Mouse (Mus musculus): ENCODE measurements at regions not wholly inside any gene's neighbourhood (a gene's known extent, or its start where the extent isn't known, plus 50 kb on each side); places are given as distances from the start of the nearest gene placed in this dataset.

GRCm38 (mm10) chr5:77517252-77517651, 109.4 kb upstream of the Igfbp7 start:
- Histone ChIP-seq H3K4me3 (ENCODE audit: low read depth, low read length) (no peak overlapping the region), H3K9ac (no peak overlapping the region), H3K9me3 (ENCODE audit: low read depth, low read length) (no peaks in the 10 kb centered on the region), H3K27ac (ENCODE audit: low read depth) (no peak overlapping the region), H3K27me3 (ENCODE audit: insufficient read depth, low read length) (no peaks in the 10 kb centered on the region), H3K36me3 (ENCODE audit: insufficient read depth) (no peaks in the 10 kb centered on the region), H3K4me1 (ENCODE audit: insufficient read depth) (no peaks in the 10 kb centered on the region), H3K4me2 (no peak overlapping the region)
- ATAC-seq (ENCODE audit: insufficient read depth) (no peak), DNase-seq (no peak)
- no peak for TF ChIP-seq CTCF (IDR thresholded peaks at IDR 0.05; ENCODE audit: low read depth)
- WGBS: 79% methylated on average over 4 of the region's 4 CpGs

GRCm38 (mm10) chr5:77515448-77515847, 107.6 kb upstream of the Igfbp7 start:
- peak; percentile 87 for ATAC-seq (ENCODE audit: insufficient read depth)
- Histone ChIP-seq H3K9me3 (ENCODE audit: low read depth, low read length) (no peaks in the 10 kb centered on the region), H3K36me3 (ENCODE audit: insufficient read depth) (no peaks in the 10 kb centered on the region), H3K4me2 (no peak overlapping the region), H3K9ac (no peak overlapping the region), H3K27ac (ENCODE audit: low read depth) (no peak overlapping the region), H3K27me3 (ENCODE audit: insufficient read depth, low read length) (no peaks in the 10 kb centered on the region), H3K4me3 (ENCODE audit: low read depth, low read length) (no peak overlapping the region), H3K4me1 (ENCODE audit: insufficient read depth) (no peaks in the 10 kb centered on the region)
- no peak for TF ChIP-seq CTCF (IDR thresholded peaks at IDR 0.05; ENCODE audit: low read depth)
- DNase-seq: peak; percentile 38
- 60% methylated on average over 7 of the region's 7 CpGs for WGBS

- WGBS: 30% methylated on average over 5 of the region's 5 CpGs
- no peaks in the 10 kb centered on the region for H3K9me3 ChIP-seq (ENCODE audit: low read depth, low read length)
- TF ChIP-seq CTCF (IDR thresholded peaks at IDR 0.05; ENCODE audit: low read depth): no peak
- H3K27me3 ChIP-seq (ENCODE audit: insufficient read depth, low read length): no peaks in the 10 kb centered on the region; the same call in 1 of the 2 replicates
- no peak overlapping the region for H3K4me2 ChIP-seq
- ATAC-seq (ENCODE audit: insufficient read depth) (no peak), DNase-seq (no peak)
- no peak overlapping the region for H3K9ac ChIP-seq
- H3K36me3 ChIP-seq (ENCODE audit: insufficient read depth): no peaks in the 10 kb centered on the region
- no peak overlapping the region for H3K4me3 ChIP-seq (ENCODE audit: low read depth, low read length)
- no peaks in the 10 kb centered on the region for H3K4me1 ChIP-seq (ENCODE audit: insufficient read depth)
- H3K27ac ChIP-seq (ENCODE audit: low read depth): no peak overlapping the region
Observed at GRCm38 (mm10) chr5:77502684-77503083, 94.8 kb upstream of the Igfbp7 start.

GRCm38 (mm10) chr5:77499949-77500460, 92.2 kb upstream of the Igfbp7 start:
- ATAC-seq (ENCODE audit: insufficient read depth) (no peak), DNase-seq (no peak)
- no peak overlapping the region for H3K9ac ChIP-seq
- no peaks in the 10 kb centered on the region for H3K27me3 ChIP-seq (ENCODE audit: insufficient read depth, low read length)
- TF ChIP-seq CTCF (IDR thresholded peaks at IDR 0.05; ENCODE audit: low read depth): no peak
- no peak overlapping the region for H3K4me2 ChIP-seq
- H3K4me1 ChIP-seq (ENCODE audit: insufficient read depth): no peaks in the 10 kb centered on the region
- WGBS: 64% methylated on average over 5 of the region's 5 CpGs
- H3K36me3 ChIP-seq (ENCODE audit: insufficient read depth): no peaks in the 10 kb centered on the region
- no peak overlapping the region for H3K4me3 ChIP-seq (ENCODE audit: low read depth, low read length)
- no peak overlapping the region for H3K27ac ChIP-seq (ENCODE audit: low read depth)
- no peaks in the 10 kb centered on the region for H3K9me3 ChIP-seq (ENCODE audit: low read depth, low read length)

GRCm38 (mm10) chr5:77494601-77495000, 86.8 kb upstream of the Igfbp7 start:
- DNase-seq (no peak), ATAC-seq (ENCODE audit: insufficient read depth) (no peak)
- Histone ChIP-seq H3K9me3 (ENCODE audit: low read depth, low read length) (no peaks in the 10 kb centered on the region), H3K27ac (ENCODE audit: low read depth) (no peak overlapping the region), H3K9ac (no peak overlapping the region), H3K4me1 (ENCODE audit: insufficient read depth) (no peaks in the 10 kb centered on the region), H3K4me2 (no peak overlapping the region), H3K36me3 (ENCODE audit: insufficient read depth) (no peaks in the 10 kb centered on the region), H3K4me3 (ENCODE audit: low read depth, low read length) (no peak overlapping the region), H3K27me3 (ENCODE audit: insufficient read depth, low read length) (no peaks in the 10 kb centered on the region)
- no peak for TF ChIP-seq CTCF (IDR thresholded peaks at IDR 0.05; ENCODE audit: low read depth)
- WGBS: 74% methylated on average over 1 of the region's 1 CpGs

GRCm38 (mm10) chr5:77488969-77489368, 81.1 kb upstream of the Igfbp7 start:
- no peaks in the 10 kb centered on the region for H3K9me3 ChIP-seq (ENCODE audit: low read depth, low read length)
- H3K4me3 ChIP-seq (ENCODE audit: low read depth, low read length): no peak overlapping the region
- 75% methylated on average over 5 of the region's 5 CpGs for WGBS
- H3K36me3 ChIP-seq (ENCODE audit: insufficient read depth): no peaks in the 10 kb centered on the region
- no peak overlapping the region for H3K27ac ChIP-seq (ENCODE audit: low read depth)
- no peak for ATAC-seq (ENCODE audit: insufficient read depth)
- no peak overlapping the region for H3K9ac ChIP-seq
- DNase-seq: no peak
- no peak overlapping the region for H3K4me2 ChIP-seq
- H3K27me3 ChIP-seq (ENCODE audit: insufficient read depth, low read length): no peaks in the 10 kb centered on the region
- H3K4me1 ChIP-seq (ENCODE audit: insufficient read depth): no peaks in the 10 kb centered on the region
- no peak for TF ChIP-seq CTCF (IDR thresholded peaks at IDR 0.05; ENCODE audit: low read depth)

- H3K4me2 ChIP-seq: peak overlapping the region; percentile 32
- DNase-seq: peak; percentile 42
- WGBS: 19% methylated on average over 19 of the region's 19 CpGs
- no peak for TF ChIP-seq CTCF (IDR thresholded peaks at IDR 0.05; ENCODE audit: low read depth)
- no peak overlapping the region for H3K9ac ChIP-seq
- no peaks in the 10 kb centered on the region for H3K4me1 ChIP-seq (ENCODE audit: insufficient read depth)
- no peak overlapping the region for H3K4me3 ChIP-seq (ENCODE audit: low read depth, low read length)
- no peaks in the 10 kb centered on the region for H3K27me3 ChIP-seq (ENCODE audit: insufficient read depth, low read length)
- ATAC-seq (ENCODE audit: insufficient read depth): peak; percentile 59; the same call in 1 of the 2 replicates
- H3K27ac ChIP-seq (ENCODE audit: low read depth): no peak overlapping the region
- H3K9me3 ChIP-seq (ENCODE audit: low read depth, low read length): no peaks in the 10 kb centered on the region
- no peaks in the 10 kb centered on the region for H3K36me3 ChIP-seq (ENCODE audit: insufficient read depth)
Observed at GRCm38 (mm10) chr5:77487837-77488827, 80.3 kb upstream of the Igfbp7 start.
